Mouse (Mus musculus) liver (tissue): ENCODE measurements around the gene Lzic.
A peak's percentile ranks its signal among the peaks of the same experiment; 100 is the strongest.

Experiments
- DNase-seq: peaks from one replicate; pipeline ENCODE4 v3.0.0-alpha.2; 2020; ENCODE audit warnings: mixed read lengths

Lzic gene

GRCm38 (mm10) chr4:149529691-149530090 is 44.7 kb downstream of the Lzic start:
- no peak for DNase-seq

GRCm38 (mm10) chr4:149539441-149539840 is 54.4 kb downstream of the Lzic start:
- DNase-seq: no peak

- no peak for DNase-seq
These were observed 56.9 kb downstream of the Lzic start for GRCm38 (mm10) chr4:149541935-149542334.

GRCm38 (mm10) chr4:149542431-149542830 is 57.4 kb downstream of the Lzic start:
- no peak for DNase-seq

- peak; percentile 74 for DNase-seq
These were observed 58.0 kb downstream of the Lzic start for GRCm38 (mm10) chr4:149542927-149543553.

- no peak for DNase-seq
These were observed 59.9 kb downstream of the Lzic start for GRCm38 (mm10) chr4:149544892-149545291.
